Mouse (Mus musculus): Measurements from ENCODE around the gene Zc3h7a. TPM values are rescaled to one million over a fixed set of nuclear protein-coding genes. Genes with fewer than 3 reads are reported as not detected.

Zc3h7a gene
- polyA plus RNA-seq, 1 experiment from 2014 or later: 98.5 TPM

Small RNAs within 50 kb of the gene (microRNA-seq; reads per million reads assigned to microRNA genes)
- 191 reads per million, percentile 52 among the genes with 10 or more reads in this experiment for gene Gm23935 (ENCODE audit: borderline number of aligned reads)

Other genes with a start within 250 kb of the Zc3h7a start
- gene Snn, start 115.4 kb downstream of the Zc3h7a start, polyA plus RNA-seq (2014; fragmentation: Nextera tagmentation; extraction: Ambion mirVana): 66.4 and 75.6 TPM in 2 replicates
- 92.5 and 94.4 TPM in 2 replicates for gene Litaf, start 110.2 kb downstream of the Zc3h7a start, polyA plus RNA-seq (2014; fragmentation: Nextera tagmentation; extraction: Ambion mirVana)
- 33.6 and 33.9 TPM in 2 replicates for gene Txndc11, start 41.7 kb downstream of the Zc3h7a start, polyA plus RNA-seq (2014; fragmentation: Nextera tagmentation; extraction: Ambion mirVana)
- 285 and 309 TPM in 2 replicates for gene Rsl1d1, start 26.9 kb upstream of the Zc3h7a start, polyA plus RNA-seq (2014; fragmentation: Nextera tagmentation; extraction: Ambion mirVana)
- 102 and 109 TPM in 2 replicates for gene Gspt1, start 77.9 kb upstream of the Zc3h7a start, polyA plus RNA-seq (2014; fragmentation: Nextera tagmentation; extraction: Ambion mirVana)
- not detected in 2 replicates for gene Tnfrsf17, start 137.4 kb upstream of the Zc3h7a start, polyA plus RNA-seq (2014; fragmentation: Nextera tagmentation; extraction: Ambion mirVana)
- gene Snx29, start 146.5 kb upstream of the Zc3h7a start, polyA plus RNA-seq (2014; fragmentation: Nextera tagmentation; extraction: Ambion mirVana): 6.1 and 7.0 TPM in 2 replicates

Measured in embryonic facial prominence, embryonic 11.5 days (tissue).